In the genomic region with DNA sequence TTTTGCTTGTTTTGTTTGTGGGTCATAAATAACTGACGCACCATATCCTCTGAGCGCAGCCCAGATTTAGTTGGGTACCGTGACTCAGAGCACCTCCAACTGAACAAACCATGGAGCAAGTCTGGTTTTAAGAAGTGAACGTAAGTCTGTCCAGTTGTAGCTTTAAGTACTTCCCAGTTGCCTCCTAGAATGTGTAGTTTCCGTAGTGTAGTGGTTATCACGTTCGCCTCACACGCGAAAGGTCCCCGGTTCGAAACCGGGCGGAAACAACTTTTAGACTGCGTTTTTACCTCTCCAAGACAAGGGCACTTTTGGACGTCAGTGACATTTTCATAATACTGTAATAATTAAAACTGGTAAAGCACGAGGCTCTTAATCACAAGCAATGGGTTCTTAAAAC, we compare ENCODE assay signal across 8 mouse cellular contexts. TPM values are rescaled to one million over a fixed set of nuclear protein-coding genes. Genes with fewer than 3 reads are reported as not detected.
A peak's percentile ranks its signal among the peaks of the same experiment; 100 is the strongest.
DNase-seq lines count a peak whose midpoint lies in the region; ATAC-seq and TF ChIP-seq lines count a peak whose summit lies in the region.

No protein-coding gene starts in this region.

- WGBS in forebrain, embryonic 13.5 days = under 1% methylated on average over 16 of the region's 16 CpGs
- WGBS in liver, embryonic 15.5 days (ENCODE audit: insufficient replicate concordance) = under 1% methylated on average over 16 of the region's 16 CpGs
- under 1% methylated on average over 16 of the region's 16 CpGs for WGBS in neural tube, embryonic 12.5 days

- no peaks in the 10 kb centered on the region for H3K9me3 ChIP-seq in E14TG2a.4 (ENCODE audit: low read length)
- no peaks in the 10 kb centered on the region for H3K9me3 ChIP-seq in forebrain, embryonic 13.5 days (replicated peaks)
- H3K9me3 ChIP-seq in liver, embryonic 15.5 days (replicated peaks) = no peaks in the 10 kb centered on the region
- no peaks in the 10 kb centered on the region for H3K9me3 ChIP-seq in neural tube, embryonic 12.5 days

- DNase-seq in c-Kit-positive CD71-positive TER-119-positive erythroid progenitor cells, embryonic 14.5 days (ENCODE audit: low spot score) = peak; percentile 99
- DNase-seq in heart, postnatal 10 days = peak; percentile 89 to 90
- DNase-seq in kidney, postnatal 4 days = peak; percentile 84 to 87
- peak; percentile 94 for DNase-seq in telencephalon, adult 2 months (ENCODE audit: low read depth, low spot score)

- H3K27me3 ChIP-seq in E14TG2a.4 (ENCODE audit: insufficient read depth, low read length) = no peaks in the 10 kb centered on the region
- 0 out of 2 replicates have a peak, but pooled peaks cover 6% of the 10 kb centered on the region for H3K27me3 ChIP-seq in forebrain, embryonic 13.5 days
- peaks cover 7% of the 10 kb centered on the region; the same call in 1 of the 2 replicates for H3K27me3 ChIP-seq in liver, embryonic 15.5 days
- H3K27me3 ChIP-seq in neural tube, embryonic 12.5 days (replicated peaks) = no peaks in the 10 kb centered on the region

- no peak overlapping the region; the same call in 1 of the 2 replicates for H3K27ac ChIP-seq in forebrain, embryonic 13.5 days
- peak overlapping the region; percentile 97 for H3K27ac ChIP-seq in liver, embryonic 15.5 days (replicated peaks)
- H3K27ac ChIP-seq in neural tube, embryonic 12.5 days = no peak overlapping the region

- peak overlapping the region; percentile 93 for H3K4me3 ChIP-seq in E14TG2a.4 (replicated peaks; ENCODE audit: low read length)
- H3K4me3 ChIP-seq in forebrain, embryonic 13.5 days = peak overlapping the region; percentile 73
- H3K4me3 ChIP-seq in liver, embryonic 15.5 days (replicated peaks) = peak overlapping the region; percentile 83
- peak overlapping the region; percentile 81 for H3K4me3 ChIP-seq in neural tube, embryonic 12.5 days

- peak overlapping the region; percentile 87 for H3K4me2 ChIP-seq in forebrain, embryonic 13.5 days
- peak overlapping the region; percentile 93 for H3K4me2 ChIP-seq in liver, embryonic 15.5 days
- H3K4me2 ChIP-seq in neural tube, embryonic 12.5 days (replicated peaks) = peak overlapping the region; percentile 91

- H3K4me1 ChIP-seq in E14TG2a.4 (replicated peaks; ENCODE audit: low read depth, low read length) = peaks cover 52% of the 10 kb centered on the region
- H3K4me1 ChIP-seq in forebrain, embryonic 13.5 days = peaks cover 30% of the 10 kb centered on the region
- H3K4me1 ChIP-seq in liver, embryonic 15.5 days (replicated peaks) = peaks cover 49% of the 10 kb centered on the region
- peaks cover 23% of the 10 kb centered on the region for H3K4me1 ChIP-seq in neural tube, embryonic 12.5 days

- intact Hi-C loops in heart, postnatal 10 days (cut with DNase I) = loop anchor here (1.0 kb wide), 2 partner anchors 15 to 38 kb away; no protein-coding TSS in a partner anchor

- no peak for TF ChIP-seq CTCF in E14TG2a.4 (conservative IDR thresholded peaks at IDR 0.05; ENCODE audit: low read length)

- H3K36me3 ChIP-seq in E14TG2a.4 (ENCODE audit: insufficient read depth, low read length) = peaks cover 25% of the 10 kb centered on the region
- H3K36me3 ChIP-seq in forebrain, embryonic 13.5 days (ENCODE audit: poor library complexity, severe bottlenecking) = peaks cover 15% of the 10 kb centered on the region; the same call in 1 of the 2 replicates
- H3K36me3 ChIP-seq in liver, embryonic 15.5 days (replicated peaks) = 0 out of 2 replicates have a peak, but pooled peaks cover 4% of the 10 kb centered on the region
- no peaks in the 10 kb centered on the region for H3K36me3 ChIP-seq in neural tube, embryonic 12.5 days

- no peak for ATAC-seq in forebrain, embryonic 13.5 days
- no peak for ATAC-seq in liver, embryonic 15.5 days (ENCODE audit: insufficient read depth)
- ATAC-seq in neural tube, embryonic 12.5 days (ENCODE audit: low FRiP score, low read depth) = no peak

- peak overlapping the region; percentile 81 for H3K9ac ChIP-seq in forebrain, embryonic 13.5 days
- H3K9ac ChIP-seq in liver, embryonic 15.5 days = peak overlapping the region; percentile 84
- no peak overlapping the region for H3K9ac ChIP-seq in neural tube, embryonic 12.5 days

RNA-seq across cellular contexts. Expression of a gene that starts 1.2 kb away (rescaled TPM):
- polyA plus RNA-seq in forebrain, embryonic 13.5 days (2015; fragmentation: Nextera tagmentation; extraction: Ambion mirVana) = 6.0 and 7.4 TPM in 2 replicates
- total RNA-seq in heart, postnatal 10 days (2021) = 10 to 100 TPM; 27.9 to 30.1 TPM
- polyA plus RNA-seq in liver, embryonic 15.5 days (2015; fragmentation: Nextera tagmentation; extraction: Ambion mirVana) = 2.0 and 2.3 TPM in 2 replicates
- 6.4 and 7.6 TPM in 2 replicates for polyA plus RNA-seq in neural tube, embryonic 12.5 days (2016; fragmentation: Nextera tagmentation; extraction: Ambion mirVana)

RNA-seq across cellular contexts. Expression of a gene that starts 7.6 kb away (rescaled TPM):
- 0.71 and 0.80 TPM in 2 replicates for polyA plus RNA-seq in forebrain, embryonic 13.5 days (2015; fragmentation: Nextera tagmentation; extraction: Ambion mirVana)
- total RNA-seq in heart, postnatal 10 days (2021) = 10 to 100 TPM; 10.1 to 12.8 TPM
- polyA plus RNA-seq in liver, embryonic 15.5 days (2015; fragmentation: Nextera tagmentation; extraction: Ambion mirVana) = 0.09 and 0.21 TPM in 2 replicates
- 0.68 and 1.8 TPM in 2 replicates for polyA plus RNA-seq in neural tube, embryonic 12.5 days (2016; fragmentation: Nextera tagmentation; extraction: Ambion mirVana)

RNA-seq across cellular contexts. Expression of a gene that starts 8.1 kb away (rescaled TPM):
- 4.2 and 5.2 TPM in 2 replicates for polyA plus RNA-seq in forebrain, embryonic 13.5 days (2015; fragmentation: Nextera tagmentation; extraction: Ambion mirVana)
- 1 to 10 TPM; 2.9 to 5.0 TPM for total RNA-seq in heart, postnatal 10 days (2021)
- polyA plus RNA-seq in liver, embryonic 15.5 days (2015; fragmentation: Nextera tagmentation; extraction: Ambion mirVana) = 1.4 and 2.1 TPM in 2 replicates
- polyA plus RNA-seq in neural tube, embryonic 12.5 days (2016; fragmentation: Nextera tagmentation; extraction: Ambion mirVana) = 13.8 and 14.9 TPM in 2 replicates

RNA-seq across cellular contexts. Expression of a gene that starts 18.2 kb away (rescaled TPM):
- 585 and 587 TPM in 2 replicates for polyA plus RNA-seq in forebrain, embryonic 13.5 days (2015; fragmentation: Nextera tagmentation; extraction: Ambion mirVana)
- total RNA-seq in heart, postnatal 10 days (2021) = 100 to 1,000 TPM; 530 to 563 TPM
- 438 and 439 TPM in 2 replicates for polyA plus RNA-seq in liver, embryonic 15.5 days (2015; fragmentation: Nextera tagmentation; extraction: Ambion mirVana)
- 432 and 466 TPM in 2 replicates for polyA plus RNA-seq in neural tube, embryonic 12.5 days (2016; fragmentation: Nextera tagmentation; extraction: Ambion mirVana)

RNA-seq across cellular contexts. Expression of a gene that starts 53.1 kb away (rescaled TPM):
- 1.6 and 1.9 TPM in 2 replicates for polyA plus RNA-seq in forebrain, embryonic 13.5 days (2015; fragmentation: Nextera tagmentation; extraction: Ambion mirVana)
- total RNA-seq in heart, postnatal 10 days (2021) = 1 to 10 TPM; 6.5 to 9.5 TPM
- 19.2 and 20.4 TPM in 2 replicates for polyA plus RNA-seq in liver, embryonic 15.5 days (2015; fragmentation: Nextera tagmentation; extraction: Ambion mirVana)
- 2.9 and 3.1 TPM in 2 replicates for polyA plus RNA-seq in neural tube, embryonic 12.5 days (2016; fragmentation: Nextera tagmentation; extraction: Ambion mirVana)
